Mouse (Mus musculus): Measurements from ENCODE around the gene Gm3285. TPM values are rescaled to one million over a fixed set of nuclear protein-coding genes. Genes with fewer than 3 reads are reported as not detected.

Gm3285 gene
- total RNA-seq, 2 experiments from 2014 or later = not detected

- no peak for DNase-seq (ENCODE audit: low spot score in 2 of 2)
Measured at GRCm38 (mm10) chr10:77900126-77900525, 38.4 kb downstream of the Gm3285 start.

GRCm38 (mm10) chr10:77900903-77901818 is 39.4 kb downstream of the Gm3285 start:
- DNase-seq (ENCODE audit: low spot score in 2 of 2) = no peak

GRCm38 (mm10) chr10:77901871-77902210 is 40.1 kb downstream of the Gm3285 start:
- DNase-seq (ENCODE audit: low spot score in 2 of 2) = no peak

GRCm38 (mm10) chr10:77902211-77902893 is 40.6 kb downstream of the Gm3285 start, which contains the start of gene Lrrc3:
Gene Lrrc3, minus strand, starts transcription at chr10:77902536.
- DNase-seq (ENCODE audit: low spot score in 2 of 2) = peak; percentile 19 to 30

- peak in 1 of 2 experiments; percentile 30 for DNase-seq (ENCODE audit: low spot score in 2 of 2)
Measured at GRCm38 (mm10) chr10:77902894-77903715, 41.3 kb downstream of the Gm3285 start.

Other genes with a start within 250 kb of the Gm3285 start
- 10 to 100 TPM; 84.7 to 86.9 TPM for gene Ube2g2, start 239.7 kb upstream of the Gm3285 start, total RNA-seq (2021)
- under 1 TPM in 1 of 2 experiments, not detected in 1; 0.20 TPM for gene Tspear, start 175.4 kb upstream of the Gm3285 start, total RNA-seq (2021)
- not detected for gene Gm19402, start 171.2 kb upstream of the Gm3285 start, total RNA-seq (2021)
- not detected for gene Gm9508, start 164.7 kb upstream of the Gm3285 start, total RNA-seq (2021)
- not detected for gene Gm10272, start 155.3 kb upstream of the Gm3285 start, total RNA-seq (2021)
- not detected for gene Gm10024, start 150.5 kb upstream of the Gm3285 start, total RNA-seq (2021)
- gene Gm10142, start 146.2 kb upstream of the Gm3285 start, total RNA-seq (2021) = not detected
- not detected for gene Krtap12-1, start 141.4 kb upstream of the Gm3285 start, total RNA-seq (2021)
- not detected for gene Gm10100, start 135.5 kb upstream of the Gm3285 start, total RNA-seq (2021)
- not detected for gene Gm18596, start 119.3 kb upstream of the Gm3285 start, total RNA-seq (2021)
- gene Gm9736, start 110.6 kb upstream of the Gm3285 start, total RNA-seq (2021) = not detected
- gene Gm3233, start 102.3 kb upstream of the Gm3285 start, total RNA-seq (2021) = not detected
- not detected for gene Gm3238, start 90.7 kb upstream of the Gm3285 start, total RNA-seq (2021)
- gene Gm7138, start 85.0 kb upstream of the Gm3285 start, total RNA-seq (2021) = not detected
- not detected for gene Gm3250, start 79.4 kb upstream of the Gm3285 start, total RNA-seq (2021)
- not detected for gene Gm7137, start 73.8 kb upstream of the Gm3285 start, total RNA-seq (2021)
- gene Gm9639, start 66.9 kb upstream of the Gm3285 start, total RNA-seq (2021) = not detected
- not detected for gene Gm19668, start 62.8 kb upstream of the Gm3285 start, total RNA-seq (2021)
- gene Gm9507, start 50.1 kb upstream of the Gm3285 start, total RNA-seq (2021) = not detected
- not detected for gene Gm2696, start 47.3 kb upstream of the Gm3285 start, total RNA-seq (2021)
- gene Krtap10-4, start 34.9 kb upstream of the Gm3285 start, total RNA-seq (2021) = not detected
- gene Krtap10-10, start 26.0 kb upstream of the Gm3285 start, total RNA-seq (2021) = not detected
- not detected for gene Gm36176, start 15.2 kb upstream of the Gm3285 start, total RNA-seq (2021)
- gene Gm10318, start 9.1 kb upstream of the Gm3285 start, total RNA-seq (2021) = not detected
- gene Lrrc3, start 40.6 kb downstream of the Gm3285 start, total RNA-seq (2021) = 1 to 10 TPM; 3.8 to 5.0 TPM
- gene Trpm2, start 108.6 kb downstream of the Gm3285 start, total RNA-seq (2021) = 10 to 100 TPM; 37.9 to 40.8 TPM
- 10 to 100 TPM; 39.9 to 40.5 TPM for gene 1810043G02Rik, start 116.5 kb downstream of the Gm3285 start, total RNA-seq (2021)
- 100 to 1,000 TPM; 217 to 223 TPM for gene Pfkl, start 148.1 kb downstream of the Gm3285 start, total RNA-seq (2021)
- gene Dnmt3l, start 180.0 kb downstream of the Gm3285 start, total RNA-seq (2021) = 1 to 10 TPM in 1 of 2 experiments, under 1 TPM in 1; 0.74 to 1.2 TPM
- under 1 TPM; 0.64 to 0.79 TPM for gene Aire, start 181.6 kb downstream of the Gm3285 start, total RNA-seq (2021)
- gene Icosl, start 207.3 kb downstream of the Gm3285 start, total RNA-seq (2021) = 10 to 100 TPM; 12.1 to 12.7 TPM